Mouse (Mus musculus) spleen, adult 2 months (tissue): Measurements from ENCODE around the gene Thsd7a.

Experiments used
- CTCF ChIP-seq: fragments of 200-500 bp; IDR thresholded peaks from 2 replicates; pipeline ENCODE4 v1.5.1; 2011; ENCODE audit warnings: mild to moderate bottlenecking, inconsistent platforms; ENCODE audit not compliant: insufficient read depth, insufficient read length, insufficient replicate concordance; ENCODE audit errors: extremely low read depth
- POLR2A ChIP-seq: fragments of 200-500 bp; IDR thresholded peaks from 2 replicates; pipeline ENCODE4 v1.6.1; 2011; ENCODE audit warnings: low read depth, low read length, inconsistent platforms

DNA sequence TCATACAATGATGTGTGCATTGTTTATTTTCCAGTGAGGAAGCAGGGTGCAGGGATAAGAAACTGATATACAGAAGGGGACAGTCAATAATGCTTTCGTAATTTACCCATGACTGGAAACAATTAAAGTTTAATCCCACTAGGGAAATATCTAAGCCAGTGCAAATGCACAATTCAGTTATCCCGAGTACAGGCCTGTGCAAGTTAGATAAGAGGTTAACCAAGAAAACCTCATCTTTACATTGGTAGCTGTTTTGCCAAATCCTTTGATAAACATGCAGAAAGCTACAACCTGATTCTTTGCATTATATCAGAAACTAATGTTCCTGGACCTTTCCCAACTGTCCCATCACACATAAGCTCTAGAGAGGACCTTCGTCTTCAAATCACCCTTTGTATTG lies 46.3 kb downstream of the Thsd7a start:
- no peak for TF ChIP-seq POLR2A
- no peak for TF ChIP-seq CTCF
